Mouse (Mus musculus): ENCODE results near the gene Rps2. TPM values are rescaled to one million over a fixed set of nuclear protein-coding genes. Genes with fewer than 3 reads are reported as not detected.
"Not testable (repeated sequence)": the region's sequence is repeated elsewhere in the genome, so short reads cannot be mapped to it uniquely, and the experiment has no call there.

The Rps2 gene
- 1,741 and 1,827 TPM in 2 replicates for polyA plus RNA-seq (2014; fragmentation: Nextera tagmentation; extraction: Ambion mirVana)

GRCm38 (mm10) chr17:24717943-24718342, at the start of gene Rps2, which contains the start of gene Rnf151:
Rps2 (plus strand) TSS chr17:24718116.
Rnf151 (minus strand) TSS chr17:24718063.
- Histone ChIP-seq H3K4me2 (replicated peaks; ENCODE audit: low read depth, low read length) (peak within 1 kb of the TSS; percentile 44), H3K9ac (ENCODE audit: low read depth, low read length) (no peak within 1 kb of the TSS; the same call in 1 of the 2 replicates), H3K27ac (ENCODE audit: low read depth, low read length) (no peak within 1 kb of the TSS), H3K4me1 (ENCODE audit: control insufficient read depth, insufficient read depth, low read length) (peaks cover 8% of the 10 kb centered on the region), H3K9me3 (ENCODE audit: control insufficient read depth, low read length) (no peaks in the 10 kb centered on the region), H3K4me3 (ENCODE audit: low read length) (peak within 1 kb of the TSS; percentile 90; the same call in 1 of the 2 replicates), H3K27me3 (ENCODE audit: control insufficient read depth, insufficient read depth, low read length) (no peaks in the 10 kb centered on the region), H3K36me3 (ENCODE audit: control insufficient read depth, insufficient read depth, low read length) (peaks cover 30% of the 10 kb centered on the region)
- ATAC-seq (ENCODE audit: low FRiP score, low TSS enrichment), result no peak
- WGBS, result 80% methylated on average over 4 of the region's 4 CpGs

GRCm38 (mm10) chr17:24669214-24669544, 48.7 kb upstream of the Rps2 start:
- H3K27me3 ChIP-seq (ENCODE audit: control insufficient read depth, insufficient read depth, low read length); H3K36me3 ChIP-seq (ENCODE audit: control insufficient read depth, insufficient read depth, low read length); ATAC-seq (ENCODE audit: low FRiP score, low TSS enrichment); H3K9me3 ChIP-seq (ENCODE audit: control insufficient read depth, low read length): not testable (repeated sequence)
- H3K4me2 ChIP-seq (replicated peaks; ENCODE audit: low read depth, low read length), result peak overlapping the region; percentile 87
- peak overlapping the region; percentile 98 for H3K4me3 ChIP-seq (ENCODE audit: low read length)
- 13% methylated on average over 15 of the region's 15 CpGs for WGBS
- H3K4me1 ChIP-seq (ENCODE audit: control insufficient read depth, insufficient read depth, low read length), result peaks cover 26% of the 10 kb centered on the region
- H3K9ac ChIP-seq (ENCODE audit: low read depth, low read length), result peak overlapping the region; percentile 97
- peak overlapping the region; percentile 12 for H3K27ac ChIP-seq (ENCODE audit: low read depth, low read length)

GRCm38 (mm10) chr17:24669545-24670245, 48.2 kb upstream of the Rps2 start, which contains the start of gene Zfp598:
Zfp598 (plus strand) TSS chr17:24669687.
- Histone ChIP-seq H3K9ac (ENCODE audit: low read depth, low read length) (peak within 1 kb of the TSS; percentile 97), H3K27me3 (ENCODE audit: control insufficient read depth, insufficient read depth, low read length) (no peaks in the 10 kb centered on the region), H3K4me2 (replicated peaks; ENCODE audit: low read depth, low read length) (peak within 1 kb of the TSS; percentile 87), H3K4me1 (ENCODE audit: control insufficient read depth, insufficient read depth, low read length) (peaks cover 26% of the 10 kb centered on the region), H3K27ac (ENCODE audit: low read depth, low read length) (peak within 1 kb of the TSS; percentile 84), H3K4me3 (ENCODE audit: low read length) (peak within 1 kb of the TSS; percentile 98), H3K36me3 (ENCODE audit: control insufficient read depth, insufficient read depth, low read length) (no peaks in the 10 kb centered on the region; the same call in 1 of the 2 replicates), H3K9me3 (ENCODE audit: control insufficient read depth, low read length) (no peaks in the 10 kb centered on the region)
- under 1% methylated on average over 77 of the region's 80 CpGs for WGBS
- ATAC-seq (ENCODE audit: low FRiP score, low TSS enrichment), result peak; percentile 98

DNA sequence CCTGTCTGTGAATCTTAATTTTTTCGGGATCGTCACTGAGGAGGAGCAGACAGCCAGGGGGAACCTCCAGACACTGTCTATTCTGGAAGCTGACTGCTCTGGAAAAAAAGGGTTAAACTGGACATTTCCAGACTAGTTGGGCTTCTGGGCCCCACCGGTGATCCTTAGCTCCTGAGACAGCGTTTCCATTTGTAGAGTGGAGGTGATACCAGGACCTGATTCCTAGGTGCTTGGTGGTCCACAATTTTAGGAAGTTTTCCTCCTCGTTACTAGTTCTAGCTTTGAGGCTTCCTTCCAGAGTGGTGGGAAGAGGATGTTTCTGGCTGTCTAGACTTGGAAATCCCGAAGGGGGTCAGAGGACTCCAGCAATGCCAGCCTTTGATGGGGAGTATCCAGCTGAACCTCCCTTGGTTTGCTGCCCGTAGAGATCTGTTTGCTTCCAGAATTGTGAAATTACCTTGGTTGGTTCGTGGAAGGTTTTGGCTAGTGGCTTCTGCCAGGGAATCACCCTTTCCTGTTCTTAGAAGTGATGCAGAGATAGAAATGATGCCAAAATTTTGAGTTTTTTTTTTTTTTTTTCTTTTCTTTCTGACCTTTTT, 47.6 kb upstream of the Rps2 start:
- no peaks in the 10 kb centered on the region; the same call in 1 of the 2 replicates for H3K36me3 ChIP-seq (ENCODE audit: control insufficient read depth, insufficient read depth, low read length)
- H3K4me3 ChIP-seq (ENCODE audit: low read length), result peak overlapping the region; percentile 98
- peak overlapping the region; percentile 84; the same call in 1 of the 2 replicates for H3K27ac ChIP-seq (ENCODE audit: low read depth, low read length)
- no peaks in the 10 kb centered on the region for H3K9me3 ChIP-seq (ENCODE audit: control insufficient read depth, low read length)
- 9% methylated on average over 8 of the region's 8 CpGs for WGBS
- ATAC-seq (ENCODE audit: low FRiP score, low TSS enrichment), result no peak
- peaks cover 26% of the 10 kb centered on the region for H3K4me1 ChIP-seq (ENCODE audit: control insufficient read depth, insufficient read depth, low read length)
- peak overlapping the region; percentile 97 for H3K9ac ChIP-seq (ENCODE audit: low read depth, low read length)
- H3K4me2 ChIP-seq (replicated peaks; ENCODE audit: low read depth, low read length), result peak overlapping the region; percentile 87
- H3K27me3 ChIP-seq (ENCODE audit: control insufficient read depth, insufficient read depth, low read length), result no peaks in the 10 kb centered on the region

- Histone ChIP-seq H3K4me2 (replicated peaks; ENCODE audit: low read depth, low read length) (peak overlapping the region; percentile 87), H3K4me1 (ENCODE audit: control insufficient read depth, insufficient read depth, low read length) (peaks cover 26% of the 10 kb centered on the region), H3K4me3 (ENCODE audit: low read length) (no peak overlapping the region), H3K36me3 (ENCODE audit: control insufficient read depth, insufficient read depth, low read length) (no peaks in the 10 kb centered on the region; the same call in 1 of the 2 replicates), H3K27ac (ENCODE audit: low read depth, low read length) (no peak overlapping the region), H3K9me3 (ENCODE audit: control insufficient read depth, low read length) (no peaks in the 10 kb centered on the region), H3K27me3 (ENCODE audit: control insufficient read depth, insufficient read depth, low read length) (no peaks in the 10 kb centered on the region), H3K9ac (ENCODE audit: low read depth, low read length) (peak overlapping the region; percentile 97; the same call in 1 of the 2 replicates)
- no peak for ATAC-seq (ENCODE audit: low FRiP score, low TSS enrichment)
- 69% methylated on average over 5 of the region's 5 CpGs for WGBS
Measured at GRCm38 (mm10) chr17:24671346-24671745, 46.6 kb upstream of the Rps2 start.

DNA sequence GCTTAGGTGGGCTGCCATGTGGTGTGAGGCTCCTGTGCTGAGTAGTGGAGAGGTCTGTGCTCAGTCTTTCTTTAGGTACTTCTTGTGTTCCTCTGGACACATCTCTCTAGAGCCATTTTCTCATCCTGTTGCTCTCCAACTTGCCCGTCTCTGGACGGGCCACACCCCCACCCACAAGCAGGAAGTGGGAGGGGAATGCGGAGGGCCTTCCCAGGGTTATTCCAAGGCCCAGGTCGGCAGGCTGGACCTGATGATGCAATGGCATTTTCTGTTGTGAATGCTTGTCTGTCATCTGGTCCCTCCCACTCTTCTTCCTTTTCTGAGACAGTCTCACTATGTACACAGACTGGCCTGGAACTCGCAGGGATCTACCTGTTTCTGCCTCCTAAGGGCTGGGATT, 45.8 kb upstream of the Rps2 start:
- peaks cover 26% of the 10 kb centered on the region for H3K4me1 ChIP-seq (ENCODE audit: control insufficient read depth, insufficient read depth, low read length)
- no peaks in the 10 kb centered on the region for H3K9me3 ChIP-seq (ENCODE audit: control insufficient read depth, low read length)
- no peaks in the 10 kb centered on the region for H3K27me3 ChIP-seq (ENCODE audit: control insufficient read depth, insufficient read depth, low read length)
- 0 out of 2 replicates have a peak overlapping the region, but pooled peaks have one; percentile 32 for H3K9ac ChIP-seq (ENCODE audit: low read depth, low read length)
- no peak overlapping the region for H3K4me3 ChIP-seq (ENCODE audit: low read length)
- H3K36me3 ChIP-seq (ENCODE audit: control insufficient read depth, insufficient read depth, low read length), result peaks cover 7% of the 10 kb centered on the region
- WGBS, result 18% methylated on average over 5 of the region's 5 CpGs
- H3K4me2 ChIP-seq (replicated peaks; ENCODE audit: low read depth, low read length), result no peak overlapping the region; the same call in 1 of the 2 replicates
- no peak for ATAC-seq (ENCODE audit: low FRiP score, low TSS enrichment)
- H3K27ac ChIP-seq (ENCODE audit: low read depth, low read length), result no peak overlapping the region

DNA sequence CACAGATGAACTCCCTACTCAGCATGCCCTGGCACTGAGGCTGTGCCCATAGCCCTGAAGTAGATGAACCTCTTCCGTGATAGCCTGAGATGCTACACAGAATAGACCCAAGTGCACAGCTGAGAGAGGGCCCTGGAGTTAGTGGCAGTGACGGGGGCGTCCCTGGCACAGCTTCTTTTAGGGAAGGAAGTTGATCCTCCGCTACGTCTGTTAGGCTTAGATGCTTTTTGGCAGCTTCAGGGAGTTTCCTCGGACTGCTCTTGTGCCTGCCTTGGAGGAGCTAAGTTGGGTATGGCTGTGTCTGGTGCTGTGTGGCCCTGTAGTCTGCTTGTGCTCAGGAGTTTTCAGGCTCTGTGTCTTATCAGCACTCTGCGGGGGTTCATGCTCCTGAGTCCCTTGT, 43.6 kb upstream of the Rps2 start:
- no peaks in the 10 kb centered on the region for H3K9me3 ChIP-seq (ENCODE audit: control insufficient read depth, low read length)
- H3K27ac ChIP-seq (ENCODE audit: low read depth, low read length), result no peak overlapping the region
- no peak for ATAC-seq (ENCODE audit: low FRiP score, low TSS enrichment)
- no peak overlapping the region for H3K4me2 ChIP-seq (replicated peaks; ENCODE audit: low read depth, low read length)
- 84% methylated on average over 7 of the region's 7 CpGs for WGBS
- H3K27me3 ChIP-seq (ENCODE audit: control insufficient read depth, insufficient read depth, low read length), result no peaks in the 10 kb centered on the region
- H3K9ac ChIP-seq (ENCODE audit: low read depth, low read length), result no peak overlapping the region
- peaks cover 22% of the 10 kb centered on the region for H3K4me1 ChIP-seq (ENCODE audit: control insufficient read depth, insufficient read depth, low read length)
- peaks cover 28% of the 10 kb centered on the region for H3K36me3 ChIP-seq (ENCODE audit: control insufficient read depth, insufficient read depth, low read length)
- no peak overlapping the region for H3K4me3 ChIP-seq (ENCODE audit: low read length)

DNA sequence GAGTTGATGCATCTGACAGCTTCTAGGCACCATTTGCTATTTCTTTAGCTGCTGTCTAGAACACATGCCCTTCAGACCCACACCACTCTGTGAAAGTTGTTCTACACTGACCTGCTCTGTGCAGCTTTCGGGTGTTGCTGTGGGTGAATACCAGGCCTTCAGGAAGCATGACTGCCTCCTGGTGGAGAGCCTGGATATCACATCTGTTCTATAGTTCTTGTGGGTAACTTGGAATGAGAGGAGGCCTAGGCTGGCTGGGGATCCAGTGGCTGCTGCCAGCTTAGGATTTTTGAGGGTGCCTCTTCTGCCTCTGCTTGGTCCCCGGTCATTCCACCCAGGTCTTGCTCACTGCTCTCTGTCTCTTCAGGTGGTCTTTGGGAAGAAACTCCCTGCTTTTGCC, 41.7 kb upstream of the Rps2 start:
- Histone ChIP-seq H3K4me3 (ENCODE audit: low read length) (no peak overlapping the region), H3K9me3 (ENCODE audit: control insufficient read depth, low read length) (no peaks in the 10 kb centered on the region), H3K4me2 (replicated peaks; ENCODE audit: low read depth, low read length) (no peak overlapping the region), H3K27ac (ENCODE audit: low read depth, low read length) (no peak overlapping the region), H3K9ac (ENCODE audit: low read depth, low read length) (no peak overlapping the region), H3K27me3 (ENCODE audit: control insufficient read depth, insufficient read depth, low read length) (no peaks in the 10 kb centered on the region), H3K4me1 (ENCODE audit: control insufficient read depth, insufficient read depth, low read length) (peaks cover 12% of the 10 kb centered on the region), H3K36me3 (ENCODE audit: control insufficient read depth, insufficient read depth, low read length) (peaks cover 47% of the 10 kb centered on the region)
- WGBS, result 68% methylated on average over 2 of the region's 2 CpGs
- ATAC-seq (ENCODE audit: low FRiP score, low TSS enrichment), result no peak

GRCm38 (mm10) chr17:24676877-24677276, 41.0 kb upstream of the Rps2 start:
- 95% methylated on average over 5 of the region's 5 CpGs for WGBS
- H3K4me2 ChIP-seq (replicated peaks; ENCODE audit: low read depth, low read length), result no peak overlapping the region
- H3K4me3 ChIP-seq (ENCODE audit: low read length), result no peak overlapping the region
- H3K4me1 ChIP-seq (ENCODE audit: control insufficient read depth, insufficient read depth, low read length), result peaks cover 5% of the 10 kb centered on the region
- H3K9ac ChIP-seq (ENCODE audit: low read depth, low read length), result no peak overlapping the region
- ATAC-seq (ENCODE audit: low FRiP score, low TSS enrichment), result no peak
- H3K27ac ChIP-seq (ENCODE audit: low read depth, low read length), result no peak overlapping the region
- H3K36me3 ChIP-seq (ENCODE audit: control insufficient read depth, insufficient read depth, low read length), result peaks cover 54% of the 10 kb centered on the region
- H3K27me3 ChIP-seq (ENCODE audit: control insufficient read depth, insufficient read depth, low read length), result no peaks in the 10 kb centered on the region
- no peaks in the 10 kb centered on the region for H3K9me3 ChIP-seq (ENCODE audit: control insufficient read depth, low read length)

Data from kidney, embryonic 14.5 days (tissue).